Mouse (Mus musculus) monocyte, adult 5-6 weeks (primary cell): Measurements from ENCODE around the gene Zfp169. TPM values are rescaled to one million over a fixed set of nuclear protein-coding genes. Genes with fewer than 3 reads are reported as not detected.

Experiments
- ATAC-seq: fragments of 153-309, 156-312 bp; replicated peaks from 2 replicates; pipeline ENCODE4 v1.8.0; 2017; ENCODE audit warnings: mild to moderate bottlenecking; ENCODE audit not compliant: low TSS enrichment, insufficient number of reproducible peaks, severe bottlenecking, poor library complexity, low FRiP score
- total RNA-seq: library from RNA; stranded (forward); fragments of 200-1000, 200-491, 200-594 nt; gene quantifications from 3 replicates; pipeline ENCODE4 v1.2.3, GENCODE M21; 2017

The Zfp169 gene
- 6.1 to 31.0 TPM (median 8.3 TPM) in 3 replicates for total RNA-seq

GRCm38 (mm10) chr13:48513003-48513929, at the start of gene Zfp169, which contains the start of gene A830005F24Rik:
Gene Zfp169, minus strand, starts transcription at chr13:48513451.
Gene A830005F24Rik, plus strand, starts transcription at chr13:48513570.
- ATAC-seq = peak; percentile 99

GRCm38 (mm10) chr13:48562336-48562735, 49.1 kb upstream of the Zfp169 start:
- ATAC-seq = no peak

- no peak for ATAC-seq
These were observed 48.2 kb upstream of the Zfp169 start for GRCm38 (mm10) chr13:48561481-48561880.

GRCm38 (mm10) chr13:48555976-48556375, 42.7 kb upstream of the Zfp169 start:
- no peak for ATAC-seq

GRCm38 (mm10) chr13:48554552-48554951, 41.3 kb upstream of the Zfp169 start:
- no peak for ATAC-seq

- ATAC-seq = no peak
These were observed 40.3 kb upstream of the Zfp169 start for GRCm38 (mm10) chr13:48553511-48553910.

GRCm38 (mm10) chr13:48552181-48553090, 39.2 kb upstream of the Zfp169 start:
- ATAC-seq = peak; percentile 78

DNA sequence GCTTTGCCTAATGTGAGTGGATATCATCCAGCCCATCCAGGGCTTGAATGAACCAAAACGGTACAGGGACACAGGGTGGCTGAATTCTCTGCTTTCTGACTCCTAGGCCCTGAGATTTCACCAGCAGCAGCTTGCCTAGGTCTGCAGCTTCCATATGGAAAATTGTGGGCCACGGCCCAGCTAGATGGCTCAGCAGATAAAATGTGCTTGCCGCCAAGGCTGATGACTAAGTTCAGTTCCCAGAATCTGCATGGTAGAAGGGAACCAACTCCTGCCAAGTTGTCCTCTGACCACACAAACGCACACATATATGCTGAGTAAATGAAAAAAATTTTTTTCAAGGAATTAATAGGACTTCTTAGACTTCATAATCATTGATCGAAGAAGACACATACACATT, 35.0 kb upstream of the Zfp169 start:
- no peak for ATAC-seq

GRCm38 (mm10) chr13:48547623-48548022, 34.4 kb upstream of the Zfp169 start:
- no peak for ATAC-seq

- ATAC-seq = peak; percentile 93
These were observed 33.2 kb upstream of the Zfp169 start for GRCm38 (mm10) chr13:48546330-48546917.

GRCm38 (mm10) chr13:48545476-48546281, 32.4 kb upstream of the Zfp169 start:
- peak; percentile 88 for ATAC-seq

DNA sequence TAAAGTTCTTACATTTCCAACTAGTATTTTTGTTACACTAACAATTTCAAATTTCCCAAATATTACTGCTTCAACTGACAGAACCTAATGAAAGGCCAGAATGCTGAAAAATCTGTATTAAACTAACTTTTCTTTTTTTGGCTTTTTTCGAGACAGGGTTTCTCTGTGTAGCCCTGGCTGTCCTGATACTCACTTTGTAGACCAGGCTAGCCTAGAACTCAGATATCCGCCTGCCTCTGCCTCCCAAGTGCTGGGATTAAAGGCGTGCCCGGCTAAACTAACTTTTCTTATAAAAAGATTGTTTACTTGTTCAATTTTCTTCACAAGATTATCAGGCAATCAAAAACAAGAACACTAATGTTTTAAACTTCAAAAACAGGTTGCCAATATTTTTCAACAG, 31.6 kb upstream of the Zfp169 start:
- no peak for ATAC-seq

DNA sequence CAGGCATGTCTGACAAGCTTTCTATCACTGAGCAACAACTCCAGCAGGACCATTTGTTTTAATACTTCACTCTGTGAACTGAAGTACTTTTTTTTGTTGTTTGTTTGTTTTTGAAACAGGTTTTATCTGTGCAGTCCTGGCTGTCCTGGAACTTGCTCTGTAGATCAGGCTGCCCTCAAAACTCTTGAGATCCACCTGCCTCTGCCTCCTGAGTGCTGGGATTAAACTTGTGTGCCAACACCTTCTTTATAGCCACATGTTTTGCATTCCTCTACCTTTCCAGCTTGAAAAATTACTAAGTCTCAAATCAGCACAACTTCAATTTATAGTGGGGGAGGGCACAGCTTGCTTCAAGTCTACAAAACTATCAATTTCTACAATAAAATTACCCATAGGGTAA, 31.1 kb upstream of the Zfp169 start:
- no peak for ATAC-seq

DNA sequence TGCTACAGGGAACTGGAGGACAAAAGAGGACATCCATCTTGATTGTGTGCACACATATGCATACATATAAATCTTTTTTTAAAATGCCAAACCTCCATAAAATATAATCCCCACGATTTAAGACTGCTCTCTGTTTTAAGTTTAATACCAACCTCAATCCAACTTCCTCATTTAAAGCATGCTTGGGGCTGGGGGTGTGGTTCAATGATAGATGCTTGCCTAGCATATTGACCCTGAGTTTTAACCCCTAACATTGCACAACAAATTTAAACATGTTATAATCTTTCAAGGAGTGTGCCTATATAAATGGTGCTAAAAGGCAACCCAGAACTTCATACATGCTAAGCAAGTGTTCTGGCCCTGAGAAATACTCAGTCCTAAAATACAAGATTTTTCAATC, 27.2 kb upstream of the Zfp169 start:
- ATAC-seq = peak; percentile 70

DNA sequence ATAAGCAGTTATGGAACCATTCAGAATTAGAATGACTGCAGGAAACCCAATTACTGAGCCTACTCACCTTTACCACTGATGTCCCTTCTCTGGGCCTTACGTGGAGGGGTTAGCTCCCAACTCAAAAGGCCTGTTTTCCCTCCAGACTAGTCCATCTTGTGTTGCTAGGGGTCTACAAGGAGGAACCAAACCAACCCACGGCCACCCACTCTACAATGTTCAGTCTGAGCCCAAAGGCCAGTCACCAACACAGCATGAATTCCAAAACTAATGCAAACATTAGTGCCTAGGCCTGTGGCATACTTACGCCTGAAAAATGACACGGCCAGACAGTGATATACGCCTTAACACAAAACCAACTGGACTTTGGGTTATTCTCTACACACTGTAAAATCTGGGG, 20.2 kb upstream of the Zfp169 start:
- no peak for ATAC-seq

DNA sequence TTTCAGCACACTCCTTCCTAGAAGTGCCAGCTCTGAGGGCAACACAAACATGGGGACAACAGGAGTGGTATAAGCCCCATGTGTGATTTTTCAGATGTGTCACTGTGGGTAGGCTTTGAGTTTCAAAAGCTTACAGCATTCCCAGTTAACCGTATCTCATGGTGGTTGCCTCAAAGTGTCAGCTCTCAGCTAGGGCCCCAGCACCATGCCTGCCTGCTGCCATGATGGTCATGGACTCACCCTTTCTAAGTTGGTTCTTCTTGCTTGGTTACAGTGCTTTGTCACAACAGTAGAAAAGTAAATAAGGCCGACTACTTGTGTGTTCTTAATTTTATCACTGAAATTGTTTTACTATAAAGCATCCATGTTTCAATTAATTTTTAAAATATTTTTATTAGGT, 18.2 kb upstream of the Zfp169 start:
- ATAC-seq = no peak

DNA sequence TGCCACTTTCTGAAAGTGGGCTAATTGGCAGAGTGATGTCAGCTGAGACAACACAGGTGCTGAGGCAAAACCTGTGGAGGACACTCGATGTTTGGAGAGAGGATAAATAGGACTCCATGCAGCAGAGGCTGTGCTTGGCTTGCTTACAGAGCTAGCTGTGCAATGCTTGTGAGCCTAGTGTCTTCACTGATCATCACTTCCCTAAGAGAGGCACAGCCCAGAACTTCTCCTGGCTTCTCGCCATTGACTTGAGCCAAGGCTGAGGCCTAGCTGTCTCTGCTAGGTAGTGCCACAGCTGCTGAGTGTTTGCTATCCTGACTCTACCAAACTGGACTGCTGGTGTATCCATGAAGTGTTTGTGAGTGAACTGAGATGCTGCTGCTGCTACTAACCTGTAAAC, 17.4 kb upstream of the Zfp169 start:
- ATAC-seq = no peak

- no peak for ATAC-seq
These were observed 15.8 kb upstream of the Zfp169 start for GRCm38 (mm10) chr13:48529028-48529427.
